Mouse (Mus musculus): ENCODE results near the gene Gm44805. TPM values are rescaled to one million over a fixed set of nuclear protein-coding genes. Genes with fewer than 3 reads are reported as not detected.
"Not testable (repeated sequence)": the region's sequence is repeated elsewhere in the genome, so short reads cannot be mapped to it uniquely, and the experiment has no call there.

The Gm44805 gene
- polyA plus RNA-seq, 1 experiment from 2014 or later, result not detected

DNA sequence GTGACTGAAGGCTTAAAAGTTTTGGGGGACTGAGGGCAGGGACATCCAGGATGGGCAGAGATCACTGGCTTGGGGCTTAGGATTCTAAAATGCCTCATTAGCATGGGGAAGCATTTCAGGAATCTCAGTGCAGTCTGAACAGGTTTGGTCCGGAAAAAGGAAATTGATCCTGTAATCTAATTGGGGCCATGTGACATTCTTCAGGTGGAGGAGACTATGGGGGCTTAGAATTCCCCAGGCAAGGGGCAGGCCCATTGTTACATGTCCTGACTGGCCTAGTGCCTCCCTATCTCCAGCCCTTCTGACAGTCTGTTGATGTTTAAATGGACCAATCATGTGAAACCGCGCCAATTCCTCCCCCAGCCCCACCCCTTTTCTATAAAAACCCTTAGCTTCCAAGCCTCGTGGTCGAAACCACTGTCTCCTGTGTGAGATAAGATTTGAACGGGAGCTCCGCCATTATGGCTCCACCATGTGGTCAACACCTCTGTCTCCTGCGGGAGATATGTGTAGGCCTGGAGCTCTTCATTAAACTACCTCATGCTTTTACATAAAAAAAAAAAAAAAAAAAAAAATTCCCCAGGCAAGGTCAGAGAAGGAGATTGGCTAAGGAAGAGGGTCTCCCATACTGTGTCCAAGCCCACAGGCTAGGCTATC is 5.8 kb upstream of the Gm44805 start:
- H3K27ac ChIP-seq (replicated peaks); H3K36me3 ChIP-seq; H3K4me2 ChIP-seq (replicated peaks); H3K4me1 ChIP-seq; ATAC-seq (ENCODE audit: low FRiP score, low read depth); H3K4me3 ChIP-seq; H3K9me3 ChIP-seq; H3K9ac ChIP-seq (replicated peaks); H3K27me3 ChIP-seq: not testable (repeated sequence)
- 80% methylated on average over 8 of the region's 8 CpGs for WGBS

DNA sequence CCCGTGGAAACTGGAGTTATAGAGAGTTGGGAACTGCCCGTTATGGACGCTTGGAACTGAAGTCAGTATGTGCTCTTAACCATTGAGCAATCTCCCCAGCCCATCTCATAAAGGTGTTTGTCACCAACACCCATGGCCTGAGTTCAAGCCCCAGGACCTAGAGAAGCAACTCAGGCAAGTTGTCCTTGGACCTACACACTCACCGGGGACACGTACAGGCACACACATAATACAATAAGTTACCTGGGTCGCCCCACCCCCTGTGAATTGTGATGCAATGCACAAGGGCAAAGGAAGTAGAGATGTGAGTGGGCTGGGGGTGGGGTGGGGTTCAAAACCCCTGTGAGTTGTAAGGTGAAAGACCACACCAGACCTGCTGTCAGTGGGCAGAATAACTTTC is 5.3 kb upstream of the Gm44805 start:
- no peak for ATAC-seq (ENCODE audit: low FRiP score, low read depth)
- Histone ChIP-seq H3K9ac (replicated peaks) (no peak overlapping the region), H3K4me2 (replicated peaks) (no peak overlapping the region), H3K4me1 (no peaks in the 10 kb centered on the region), H3K9me3 (no peaks in the 10 kb centered on the region), H3K4me3 (no peak overlapping the region), H3K36me3 (no peaks in the 10 kb centered on the region), H3K27me3 (no peaks in the 10 kb centered on the region), H3K27ac (replicated peaks) (no peak overlapping the region)
- 92% methylated on average over 6 of the region's 6 CpGs for WGBS

DNA sequence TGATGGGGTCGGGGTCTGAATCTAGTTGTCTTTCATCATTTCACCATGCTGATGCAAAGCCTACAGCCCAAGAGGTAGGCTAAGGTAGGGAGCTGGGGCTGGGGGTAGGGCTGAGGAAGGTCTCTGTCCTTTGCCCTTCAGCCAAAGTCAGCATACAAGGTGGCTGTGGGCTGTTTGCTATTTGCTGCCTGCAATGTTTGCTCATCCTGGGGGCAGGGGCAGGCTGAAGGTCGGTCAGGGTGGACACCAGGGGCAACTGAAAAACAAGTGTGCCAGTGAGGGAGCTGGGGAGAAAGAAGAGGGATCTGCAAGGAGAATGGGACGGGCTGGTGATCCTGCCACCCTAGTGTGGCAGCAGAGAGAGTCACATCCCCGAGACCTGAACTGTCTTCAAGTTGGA is 4.2 kb upstream of the Gm44805 start:
- Histone ChIP-seq H3K4me1 (no peaks in the 10 kb centered on the region), H3K27me3 (no peaks in the 10 kb centered on the region), H3K9ac (replicated peaks) (no peak overlapping the region), H3K27ac (replicated peaks) (no peak overlapping the region), H3K36me3 (no peaks in the 10 kb centered on the region), H3K4me2 (replicated peaks) (no peak overlapping the region), H3K9me3 (no peaks in the 10 kb centered on the region), H3K4me3 (no peak overlapping the region)
- no peak for ATAC-seq (ENCODE audit: low FRiP score, low read depth)
- WGBS, result 68% methylated on average over 4 of the region's 4 CpGs

DNA sequence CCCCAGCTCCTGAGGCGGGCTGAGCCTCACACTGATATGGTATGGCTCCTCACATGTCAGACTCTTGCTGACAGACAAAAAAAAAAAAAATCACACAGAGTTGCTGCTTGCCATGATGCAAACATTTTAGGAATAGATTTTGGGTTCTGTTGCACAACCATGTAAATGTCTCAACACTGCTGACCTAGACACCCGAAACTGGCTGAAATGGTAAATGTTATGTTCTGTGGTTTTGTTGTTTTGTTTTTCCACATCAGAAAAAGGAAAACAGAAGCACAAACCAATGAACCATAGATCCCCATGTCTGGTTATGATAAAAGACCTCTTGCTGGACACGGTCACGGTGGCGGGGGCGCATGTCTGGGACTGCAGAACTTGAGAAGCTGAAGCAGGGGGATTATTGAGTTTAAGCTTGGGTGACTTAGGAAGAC is 2.6 kb upstream of the Gm44805 start:
- Histone ChIP-seq H3K4me3 (no peak overlapping the region), H3K27ac (replicated peaks) (no peak overlapping the region), H3K9ac (replicated peaks) (no peak overlapping the region), H3K4me2 (replicated peaks) (no peak overlapping the region), H3K27me3 (no peaks in the 10 kb centered on the region), H3K36me3 (no peaks in the 10 kb centered on the region), H3K9me3 (no peaks in the 10 kb centered on the region), H3K4me1 (no peaks in the 10 kb centered on the region)
- no peak for ATAC-seq (ENCODE audit: low FRiP score, low read depth)
- 87% methylated on average over 6 of the region's 6 CpGs for WGBS

DNA sequence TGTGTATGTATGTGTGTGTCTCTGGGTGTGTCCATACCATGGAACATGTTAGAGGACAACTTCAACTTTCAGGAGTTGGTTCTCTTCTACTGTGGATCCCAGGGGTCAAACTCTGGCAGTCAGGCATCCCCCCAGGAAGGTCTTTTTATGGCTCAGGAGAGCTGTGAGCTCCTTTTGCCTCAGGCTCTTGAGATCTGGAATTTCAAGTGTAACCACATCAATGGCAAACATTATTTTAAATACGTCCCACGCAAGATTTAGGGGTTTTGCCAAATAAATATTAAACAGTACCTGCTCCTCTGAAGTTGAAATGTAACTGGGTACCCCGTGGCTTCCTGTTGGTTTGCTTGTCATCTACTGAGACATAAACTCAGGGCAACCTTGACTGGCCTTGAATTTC is 1.8 kb upstream of the Gm44805 start:
- no peak for ATAC-seq (ENCODE audit: low FRiP score, low read depth)
- H3K4me2 ChIP-seq (replicated peaks), result no peak overlapping the region
- H3K4me1 ChIP-seq, result no peaks in the 10 kb centered on the region
- H3K27me3 ChIP-seq, result no peaks in the 10 kb centered on the region
- WGBS, result 83% methylated on average over 3 of the region's 3 CpGs
- H3K36me3 ChIP-seq, result no peaks in the 10 kb centered on the region
- no peak overlapping the region for H3K4me3 ChIP-seq
- no peak overlapping the region for H3K27ac ChIP-seq (replicated peaks)
- no peak overlapping the region for H3K9ac ChIP-seq (replicated peaks)
- H3K9me3 ChIP-seq, result no peaks in the 10 kb centered on the region

DNA sequence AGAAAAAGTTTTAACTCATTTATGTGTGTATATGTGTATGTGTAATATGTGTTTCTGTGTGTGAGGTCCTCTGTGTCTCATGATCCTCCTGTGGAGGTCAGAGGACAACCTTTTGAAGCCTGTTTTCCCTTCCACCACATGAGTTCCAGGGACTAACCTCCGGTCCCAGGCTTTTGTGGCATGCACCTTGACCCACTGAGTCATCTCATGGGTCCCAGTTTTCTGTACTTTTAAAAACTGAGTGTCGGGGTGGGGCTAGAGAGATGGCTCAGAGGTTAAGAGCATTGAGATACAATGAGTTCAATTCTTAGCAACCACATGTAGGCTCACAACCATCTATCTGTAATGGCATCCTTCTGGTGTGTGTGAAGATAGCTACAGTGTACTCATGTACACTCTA is 521 bp downstream of the Gm44805 start:
- WGBS, result 87% methylated on average over 2 of the region's 2 CpGs
- no peak for ATAC-seq (ENCODE audit: low FRiP score, low read depth)
- Histone ChIP-seq H3K4me3 (no peak overlapping the region), H3K9me3 (no peaks in the 10 kb centered on the region), H3K27me3 (no peaks in the 10 kb centered on the region), H3K4me1 (no peaks in the 10 kb centered on the region), H3K27ac (replicated peaks) (no peak overlapping the region), H3K9ac (replicated peaks) (no peak overlapping the region), H3K4me2 (replicated peaks) (no peak overlapping the region), H3K36me3 (no peaks in the 10 kb centered on the region)

DNA sequence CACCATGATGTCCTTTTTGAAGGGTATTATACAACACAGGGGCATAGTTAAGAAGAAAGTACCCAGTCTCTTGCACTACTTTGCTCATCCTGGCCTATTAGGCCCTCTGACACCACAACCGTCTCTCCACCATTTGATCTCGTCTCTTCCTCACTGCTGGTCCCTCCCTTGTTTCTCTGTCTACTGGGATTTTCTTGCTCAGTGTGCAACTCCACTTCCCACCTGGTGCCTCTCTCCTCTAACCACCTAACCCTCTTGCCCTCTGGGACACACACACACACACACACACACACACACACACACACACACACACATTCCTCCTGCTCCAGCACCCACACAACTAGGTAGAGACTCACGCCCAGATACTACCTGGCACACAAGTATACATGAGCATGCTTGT is 2.3 kb downstream of the Gm44805 start:
- Histone ChIP-seq H3K27ac (replicated peaks) (no peak overlapping the region), H3K4me1 (no peaks in the 10 kb centered on the region), H3K4me2 (replicated peaks) (no peak overlapping the region), H3K9me3 (no peaks in the 10 kb centered on the region), H3K36me3 (no peaks in the 10 kb centered on the region), H3K4me3 (no peak overlapping the region), H3K9ac (replicated peaks) (no peak overlapping the region), H3K27me3 (no peaks in the 10 kb centered on the region)
- 82% methylated on average over 3 of the region's 3 CpGs for WGBS
- ATAC-seq (ENCODE audit: low FRiP score, low read depth), result no peak

DNA sequence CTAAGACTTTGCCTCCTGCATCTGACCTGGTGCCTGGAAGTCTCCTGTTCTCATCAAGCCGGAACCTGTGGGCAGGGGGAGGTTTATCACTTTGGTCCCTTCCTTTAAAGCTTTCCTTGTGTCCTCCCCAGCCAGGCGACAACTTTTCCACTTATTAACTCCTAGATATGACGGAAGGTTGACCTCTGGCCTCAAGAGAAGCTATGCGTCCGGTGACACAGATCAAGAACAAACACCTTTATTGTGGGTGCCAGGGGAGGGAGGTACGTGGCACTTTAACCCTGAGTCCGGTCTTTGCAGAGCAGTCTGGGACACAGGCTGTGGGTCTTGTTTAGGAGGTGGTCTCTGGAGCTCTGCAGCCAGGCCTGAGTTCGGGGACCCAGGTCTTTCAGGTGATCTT is 3.4 kb downstream of the Gm44805 start, which contains the start of gene Apoc2:
Gene Apoc2, minus strand, starts transcription at position 70 of the 400 bp plus-strand sequence.
- Histone ChIP-seq H3K4me2 (replicated peaks) (no peak within 1 kb of the TSS), H3K4me1 (no peaks in the 10 kb centered on the region), H3K4me3 (no peak within 1 kb of the TSS), H3K27ac (replicated peaks) (no peak within 1 kb of the TSS), H3K27me3 (no peaks in the 10 kb centered on the region), H3K9ac (replicated peaks) (no peak within 1 kb of the TSS), H3K9me3 (no peaks in the 10 kb centered on the region), H3K36me3 (no peaks in the 10 kb centered on the region)
- no peak for ATAC-seq (ENCODE audit: low FRiP score, low read depth)
- 83% methylated on average over 8 of the region's 8 CpGs for WGBS

DNA sequence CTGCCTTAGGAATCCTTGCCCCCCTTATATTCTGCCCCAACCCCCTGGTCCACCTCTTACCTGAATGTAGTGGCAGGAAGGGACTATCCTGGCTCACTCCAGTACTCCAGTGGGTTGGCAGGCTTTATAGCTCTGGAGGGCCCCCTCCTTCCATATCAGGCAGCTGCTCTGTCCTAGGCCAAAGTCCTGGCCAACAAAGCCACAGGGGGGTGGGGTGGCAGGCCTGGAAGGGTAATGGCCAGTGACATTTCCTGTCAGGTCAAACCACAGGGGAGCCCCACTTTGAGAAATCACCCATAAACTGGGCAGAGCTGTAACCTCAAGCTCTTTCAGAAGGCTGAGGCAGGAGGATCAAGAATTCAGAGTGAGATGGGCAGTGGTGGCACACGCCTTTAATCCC is 4.6 kb downstream of the Gm44805 start:
- 82% methylated on average over 1 of the region's 1 CpGs for WGBS

DNA sequence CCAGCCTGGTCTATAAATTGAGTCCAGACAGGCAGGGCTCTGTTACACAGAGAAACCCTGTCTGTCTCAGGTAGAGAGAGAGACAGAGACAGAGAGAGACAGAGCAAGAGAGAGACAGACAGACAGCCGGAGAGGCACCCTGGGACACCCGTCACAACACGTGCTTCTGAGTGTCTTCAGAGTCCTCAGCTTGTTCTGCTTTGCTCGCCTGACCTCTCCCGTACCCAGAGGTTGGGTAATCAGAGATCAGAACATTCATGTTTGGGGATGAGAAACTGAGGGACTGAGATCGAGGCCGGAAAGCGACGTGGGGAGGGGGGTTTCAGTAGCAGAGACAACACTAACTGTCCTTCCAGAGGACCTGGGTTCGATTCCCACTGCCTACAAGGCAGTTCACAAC is 5.4 kb downstream of the Gm44805 start:
- Histone ChIP-seq H3K9ac (replicated peaks) (no peak overlapping the region), H3K36me3 (no peaks in the 10 kb centered on the region), H3K27ac (replicated peaks) (no peak overlapping the region), H3K4me1 (no peaks in the 10 kb centered on the region), H3K27me3 (no peaks in the 10 kb centered on the region), H3K4me2 (replicated peaks) (no peak overlapping the region), H3K4me3 (no peak overlapping the region), H3K9me3 (no peaks in the 10 kb centered on the region)
- WGBS, result 82% methylated on average over 10 of the region's 10 CpGs
- ATAC-seq (ENCODE audit: low FRiP score, low read depth), result no peak

More for the DNA sequence above, 4.6 kb downstream of the Gm44805 start:
- H3K36me3 ChIP-seq, result no peaks in the 10 kb centered on the region
- no peak overlapping the region for H3K27ac ChIP-seq (replicated peaks)
- H3K9me3 ChIP-seq, result no peaks in the 10 kb centered on the region
- no peaks in the 10 kb centered on the region for H3K4me1 ChIP-seq
- H3K4me3 ChIP-seq, result no peak overlapping the region
- H3K4me2 ChIP-seq (replicated peaks), result no peak overlapping the region
- no peaks in the 10 kb centered on the region for H3K27me3 ChIP-seq
- no peak for ATAC-seq (ENCODE audit: low FRiP score, low read depth)
- no peak overlapping the region for H3K9ac ChIP-seq (replicated peaks)

DNA sequence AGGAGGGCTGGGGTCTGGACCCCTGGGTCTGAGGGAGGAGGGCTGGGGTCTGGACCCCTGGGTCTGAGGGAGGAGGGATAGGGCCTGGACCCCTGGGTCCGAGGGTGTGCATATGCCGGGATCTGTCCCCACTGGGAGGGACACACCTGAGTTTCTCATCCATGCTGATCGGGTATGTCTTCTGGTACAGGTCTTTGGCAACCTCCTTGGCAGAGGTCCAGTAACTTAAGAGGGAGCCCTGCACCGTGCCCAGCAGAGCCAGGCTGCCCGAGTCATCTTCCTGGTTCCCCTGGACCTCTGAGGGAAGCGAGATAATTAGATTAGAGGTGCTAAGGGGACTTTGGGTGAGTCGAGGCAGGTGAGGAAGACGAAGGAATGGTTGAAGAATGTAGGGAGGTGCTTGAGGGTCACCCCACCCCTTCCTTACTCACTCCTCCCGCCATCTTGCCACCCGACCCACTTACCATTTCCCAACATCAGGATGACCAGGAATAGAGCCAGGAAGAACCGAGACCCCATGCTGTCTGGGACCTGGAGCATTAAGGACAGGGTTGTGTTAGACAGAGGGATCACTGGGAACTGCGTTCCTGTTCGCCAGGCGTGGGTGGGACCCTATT is 8.0 kb downstream of the Gm44805 start:
- ATAC-seq (ENCODE audit: low FRiP score, low read depth), result no peak
- no peak overlapping the region for H3K4me3 ChIP-seq
- H3K27me3 ChIP-seq, result no peaks in the 10 kb centered on the region
- no peak overlapping the region for H3K4me2 ChIP-seq (replicated peaks)
- 67% methylated on average over 14 of the region's 14 CpGs for WGBS
- no peak overlapping the region for H3K9ac ChIP-seq (replicated peaks)
- H3K9me3 ChIP-seq, result no peaks in the 10 kb centered on the region
- no peaks in the 10 kb centered on the region for H3K36me3 ChIP-seq
- H3K4me1 ChIP-seq, result peaks cover 5% of the 10 kb centered on the region; the same call in 1 of the 2 replicates
- no peak overlapping the region for H3K27ac ChIP-seq (replicated peaks)

DNA sequence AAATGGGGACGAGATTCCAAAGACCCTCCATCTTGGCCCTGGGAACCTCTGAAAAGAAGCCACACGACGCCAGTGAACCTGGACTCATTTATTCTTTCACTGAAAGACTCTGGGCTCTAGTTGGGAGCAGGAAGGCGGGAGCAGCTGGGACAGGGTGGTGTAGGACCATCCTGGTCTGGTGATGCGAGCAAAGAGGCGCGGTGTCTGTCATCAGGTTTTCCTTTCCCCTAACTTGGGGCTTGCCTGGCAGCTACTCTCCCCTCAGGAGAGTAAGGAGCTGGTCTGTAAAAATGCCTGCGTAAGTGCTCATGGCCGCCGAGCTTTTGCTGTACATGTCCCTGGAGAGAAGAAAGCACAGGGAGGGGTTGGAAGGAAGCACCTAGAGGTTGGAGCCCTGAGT is 9.7 kb downstream of the Gm44805 start:
- Histone ChIP-seq H3K27me3 (0 out of 2 replicates have a peak, but pooled peaks cover 3% of the 10 kb centered on the region), H3K27ac (replicated peaks) (no peak overlapping the region), H3K9ac (replicated peaks) (no peak overlapping the region), H3K9me3 (no peaks in the 10 kb centered on the region), H3K4me3 (no peak overlapping the region), H3K36me3 (no peaks in the 10 kb centered on the region), H3K4me2 (replicated peaks) (no peak overlapping the region), H3K4me1 (peaks cover 5% of the 10 kb centered on the region; the same call in 1 of the 2 replicates)
- 67% methylated on average over 10 of the region's 10 CpGs for WGBS
- ATAC-seq (ENCODE audit: low FRiP score, low read depth), result no peak

All from midbrain, embryonic 12.5 days (tissue).